In genomic region chr9:83652015-83652414, GRCm38 (mm10) we compare ENCODE assay signal across 21 mouse cellular contexts.
DNase-seq lines count a peak whose midpoint lies in the region; TF ChIP-seq lines count a peak whose summit lies in the region.
"Had no signal": no experiment of that assay in that cellular context is flagged by ENCODE, and none has a peak within 500 bp of the region (broad histone marks: within the 10 kb centered on the region; RNA-seq: fewer than 3 reads in every experiment).

No protein-coding gene starts in this region.

- H3K9ac ChIP-seq in heart, adult 2 months (ENCODE audit: low read depth, low read length), result no peak overlapping the region
- no peak overlapping the region for H3K9ac ChIP-seq in CH12.LX (ENCODE audit: insufficient read depth, low read depth)
- H3K9ac ChIP-seq: embryonic facial prominence, embryonic 12.5 days; embryonic facial prominence, embryonic 15.5 days; forebrain, embryonic 12.5 days; forebrain, embryonic 15.5 days; heart, embryonic 13.5 days; hindbrain, embryonic 12.5 days; hindbrain, embryonic 15.5 days had no signal

- no peak overlapping the region for H3K4me3 ChIP-seq in heart, adult 2 months
- H3K4me3 ChIP-seq in CH12.LX (replicated peaks in 1 of 3; ENCODE audit: low read depth in 2 of 3, low read length in 2 of 3, poor library complexity in 1 of 3), result no peak overlapping the region
- H3K4me3 ChIP-seq: embryonic facial prominence, embryonic 12.5 days; embryonic facial prominence, embryonic 15.5 days; forebrain, embryonic 12.5 days; forebrain, embryonic 15.5 days; heart, embryonic 10.5 days; heart, embryonic 13.5 days; hindbrain, embryonic 12.5 days; hindbrain, embryonic 15.5 days had no signal

- no peak for TF ChIP-seq POLR2A in heart, adult 2 months (IDR thresholded peaks at IDR 0.05; ENCODE audit: insufficient read depth, low read depth, low read length)
- TF ChIP-seq POLR2A in CH12.LX (IDR thresholded peaks at IDR 0.05; ENCODE audit: low read depth, low read length), result no peak

- dilution Hi-C loops in CH12.LX (cut with MboI; ENCODE audit: extremely low pct_ligation_motif_present, extremely low pct_unique_long_range_greater_than_20kb, low sequenced_read_pairs), result no loop called here

- H3K79me2 ChIP-seq in heart, adult 2 months (replicated peaks; ENCODE audit: control insufficient read depth, insufficient read depth, low read length), result no peaks in the 10 kb centered on the region
- no peaks in the 10 kb centered on the region for H3K79me2 ChIP-seq in CH12.LX (replicated peaks; ENCODE audit: control insufficient read depth, extremely low read depth, insufficient read depth, poor library complexity, severe bottlenecking)

- intact Hi-C loops in heart, adult 2 months (cut with DNase I), result no loop called here

- H3K4me1 ChIP-seq in heart, adult 2 months (ENCODE audit: control insufficient read depth, insufficient read depth, low read length), result peaks cover 2% of the 10 kb centered on the region
- peaks cover under 1 to 22% of the 10 kb centered on the region in 2 experiments; a peak in 2 of 4 replicates for H3K4me1 ChIP-seq in CH12.LX (ENCODE audit: control insufficient read depth in 1 of 2, insufficient read depth in 2 of 2)
- H3K4me1 ChIP-seq: embryonic facial prominence, embryonic 15.5 days; heart, embryonic 10.5 days had no signal

- peaks cover 2% of the 10 kb centered on the region for H3K9me3 ChIP-seq in CH12.LX (replicated peaks; ENCODE audit: low read length)
- H3K9me3 ChIP-seq: embryonic facial prominence, embryonic 12.5 days; embryonic facial prominence, embryonic 15.5 days; forebrain, embryonic 12.5 days; forebrain, embryonic 15.5 days; heart, embryonic 10.5 days; heart, embryonic 13.5 days; hindbrain, embryonic 12.5 days; hindbrain, embryonic 15.5 days had no signal

- H3K4me2 ChIP-seq in CH12.LX (ENCODE audit: insufficient read depth, low read depth, poor library complexity, severe bottlenecking), result peak overlapping the region; percentile 74
- H3K4me2 ChIP-seq: embryonic facial prominence, embryonic 12.5 days; embryonic facial prominence, embryonic 15.5 days; forebrain, embryonic 12.5 days; forebrain, embryonic 15.5 days; heart, embryonic 13.5 days; hindbrain, embryonic 12.5 days; hindbrain, embryonic 15.5 days had no signal

- 49% methylated on average over 13 of the region's 13 CpGs for WGBS in heart, adult 2 months

- no peaks in the 10 kb centered on the region for H3K27me3 ChIP-seq in heart, adult 2 months (ENCODE audit: control insufficient read depth, insufficient read depth, low read length)
- no peaks in the 10 kb centered on the region for H3K27me3 ChIP-seq in CH12.LX (replicated peaks)
- H3K27me3 ChIP-seq: embryonic facial prominence, embryonic 12.5 days; embryonic facial prominence, embryonic 15.5 days; forebrain, embryonic 15.5 days; heart, embryonic 13.5 days; hindbrain, embryonic 12.5 days; hindbrain, embryonic 15.5 days had no signal

- no peaks in the 10 kb centered on the region for H3K36me3 ChIP-seq in heart, adult 2 months (ENCODE audit: control insufficient read depth, insufficient read depth, low read length)
- no peaks in the 10 kb centered on the region for H3K36me3 ChIP-seq in CH12.LX (replicated peaks in 1 of 2; ENCODE audit: control insufficient read depth in 1 of 2, insufficient read depth in 1 of 2, low read length in 1 of 2)
- H3K36me3 ChIP-seq: embryonic facial prominence, embryonic 12.5 days; embryonic facial prominence, embryonic 15.5 days; forebrain, embryonic 12.5 days; forebrain, embryonic 15.5 days; heart, embryonic 10.5 days; heart, embryonic 13.5 days; hindbrain, embryonic 12.5 days; hindbrain, embryonic 15.5 days had no signal

- 0 out of 2 replicates have a peak overlapping the region, but pooled peaks have one; percentile 13 for H3K27ac ChIP-seq in heart, adult 2 months
- no peak overlapping the region for H3K27ac ChIP-seq in CH12.LX (ENCODE audit: insufficient read depth, low read depth)
- H3K27ac ChIP-seq: embryonic facial prominence, embryonic 12.5 days; embryonic facial prominence, embryonic 15.5 days; forebrain, embryonic 12.5 days; forebrain, embryonic 15.5 days; heart, embryonic 10.5 days; heart, embryonic 13.5 days; hindbrain, embryonic 12.5 days; hindbrain, embryonic 15.5 days had no signal

- no peak for TF ChIP-seq EP300 in heart, adult 2 months (IDR thresholded peaks at IDR 0.05; ENCODE audit: insufficient read depth, low read depth, low read length)
- TF ChIP-seq EP300 in CH12.LX (IDR thresholded peaks at IDR 0.05; ENCODE audit: low read length), result no peak

- no peak for TF ChIP-seq CTCF in heart, adult 2 months (IDR thresholded peaks at IDR 0.05)
- TF ChIP-seq CTCF in CH12.LX (conservative IDR thresholded peaks at IDR 0.05 in 1 of 2, IDR thresholded peaks at IDR 0.05 in 1 of 2; ENCODE audit: low read depth in 2 of 2, low read length in 2 of 2), result no peak

- TF ChIP-seq RAD21 in CH12.LX (IDR thresholded peaks at IDR 0.05; ENCODE audit: low read depth, low read length), result no peak

- DNase-seq in heart, adult 2 months, result no peak
- DNase-seq in heart, adult 8-10 months (ENCODE audit: low spot score), result no peak
- DNase-seq in CH12.LX (ENCODE audit: extremely low read depth) (no peak), ES-CJ7 (ENCODE audit: low read depth, low spot score) (peak; percentile 23), ZHBTc4 (ENCODE audit: low read depth, low spot score) (peak; percentile 55)
- no peak for DNase-seq in frontal cortex, postnatal 36 days (ENCODE audit: low spot score in 2 of 2)
- no peak for DNase-seq in layer of hippocampus, adult 8-10 months (ENCODE audit: low spot score in 2 of 2)
- DNase-seq: cerebellum, adult 11 months; cerebellum, adult 2 months; cerebellum, adult 9-11 months; cerebellum, postnatal 25 days; gastrocnemius, postnatal 10 days; gastrocnemius, postnatal 36 days had no signal

- in situ Hi-C loops in CH12.LX (cut with MboI; ENCODE audit: low pct_ligation_motif_present, low pct_unique_long_range_greater_than_20kb, low sequenced_read_pairs), result no loop called here

TF ChIP-seq in CH12.LX, 34 proteins besides CTCF, POLR2A, EP300 and RAD21:
- TF ChIP-seq BHLHE40 (IDR thresholded peaks at IDR 0.05; ENCODE audit: low read depth, low read length), result no peak
- no peak for TF ChIP-seq PAX5 (IDR thresholded peaks at IDR 0.05; ENCODE audit: low read length)
- TF ChIP-seq TBP (conservative IDR thresholded peaks at IDR 0.05; ENCODE audit: low read depth, low read length), result no peak
- TF ChIP-seq MAX (IDR thresholded peaks at IDR 0.05; ENCODE audit: low read length), result no peak
- TF ChIP-seq ELF1 (IDR thresholded peaks at IDR 0.05; ENCODE audit: low read depth, low read length), result no peak
- TF ChIP-seq MXI1 (IDR thresholded peaks at IDR 0.05; ENCODE audit: low read depth, low read length), result no peak
- TF ChIP-seq MAZ (IDR thresholded peaks at IDR 0.05; ENCODE audit: low read depth, low read length), result no peak
- no peak for TF ChIP-seq ZKSCAN1 (IDR thresholded peaks at IDR 0.05; ENCODE audit: borderline replicate concordance, low read depth, low read length)
- TF ChIP-seq MYC (IDR thresholded peaks at IDR 0.05; ENCODE audit: low read depth, low read length), result no peak
- TF ChIP-seq MEF2A (IDR thresholded peaks at IDR 0.05; ENCODE audit: borderline replicate concordance, low read depth, low read length), result no peak
- no peak for TF ChIP-seq IRF4 (IDR thresholded peaks at IDR 0.05; ENCODE audit: low read depth, low read length)
- no peak for TF ChIP-seq USF1 (IDR thresholded peaks at IDR 0.05; ENCODE audit: low read depth, low read length)
- no peak for TF ChIP-seq E2F4 (IDR thresholded peaks at IDR 0.05; ENCODE audit: insufficient replicate concordance, low read depth, low read length)

Comparison
In these comparisons a context has a peak if more than half of its experiments do, and no peak if none do; other contexts are left out.
1. DNase-seq: peak in ES-CJ7 (single experiment) and ZHBTc4 (single experiment); none in heart, adult 2 months (0 of 2), heart, adult 8-10 months (single experiment), CH12.LX (single experiment), frontal cortex, postnatal 36 days (0 of 2) and layer of hippocampus, adult 8-10 months (0 of 2).